Mouse (Mus musculus): ENCODE results near the gene Cyp2d22. TPM values are rescaled to one million over a fixed set of nuclear protein-coding genes. Genes with fewer than 3 reads are reported as not detected.
"Not testable (repeated sequence)": the region's sequence is repeated elsewhere in the genome, so short reads cannot be mapped to it uniquely, and the experiment has no call there.

Cyp2d22 gene
- polyA plus RNA-seq, 1 experiment from 2014 or later: 8.0 TPM

- no peak overlapping the region for H3K4me2 ChIP-seq
- 73% methylated on average over 5 of the region's 5 CpGs for WGBS (ENCODE audit: insufficient replicate concordance)
- peaks cover 6% of the 10 kb centered on the region; the same call in 1 of the 2 replicates for H3K36me3 ChIP-seq
- H3K9ac ChIP-seq: no peak overlapping the region
- peaks cover 8% of the 10 kb centered on the region; the same call in 1 of the 2 replicates for H3K4me1 ChIP-seq
- peaks cover 2% of the 10 kb centered on the region; the same call in 1 of the 2 replicates for H3K27me3 ChIP-seq (replicated peaks)
- no peaks in the 10 kb centered on the region for H3K9me3 ChIP-seq (replicated peaks)
- no peak overlapping the region for H3K27ac ChIP-seq
- H3K4me3 ChIP-seq: no peak overlapping the region
- no peak for ATAC-seq
Observed at GRCm38 (mm10) chr15:82374437-82374836, 5.6 kb downstream of the Cyp2d22 start.

DNA sequence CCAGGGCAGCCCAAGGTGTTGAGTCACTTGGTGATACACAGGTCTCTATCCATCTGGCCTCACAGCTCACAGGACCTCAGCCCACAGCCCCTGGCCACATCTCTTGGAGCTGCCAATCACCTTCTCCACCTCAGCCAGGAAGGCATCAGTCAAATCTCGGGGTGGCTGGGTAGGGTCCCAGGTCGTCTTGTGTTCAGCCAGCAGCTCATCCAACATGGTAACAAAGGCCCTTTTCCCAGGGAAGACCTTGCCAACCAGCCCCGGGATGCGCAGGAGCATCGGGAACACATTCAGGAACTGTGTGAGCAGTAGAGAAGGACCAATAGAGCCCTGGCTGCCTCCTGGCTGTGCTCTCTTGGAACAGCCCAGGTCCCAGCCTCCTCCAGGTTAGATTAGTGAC is 7.1 kb downstream of the Cyp2d22 start:
- Histone ChIP-seq H3K27me3 (replicated peaks) (no peaks in the 10 kb centered on the region; the same call in 1 of the 2 replicates), H3K36me3 (peaks cover 6% of the 10 kb centered on the region; the same call in 1 of the 2 replicates), H3K4me3 (no peak overlapping the region), H3K4me2 (no peak overlapping the region), H3K9me3 (replicated peaks) (no peaks in the 10 kb centered on the region), H3K4me1 (0 out of 2 replicates have a peak, but pooled peaks cover 4% of the 10 kb centered on the region), H3K9ac (no peak overlapping the region), H3K27ac (no peak overlapping the region)
- WGBS (ENCODE audit: insufficient replicate concordance): 63% methylated on average over 5 of the region's 5 CpGs
- no peak for ATAC-seq

GRCm38 (mm10) chr15:82372446-82372845 is 7.6 kb downstream of the Cyp2d22 start:
- H3K4me1 ChIP-seq: no peaks in the 10 kb centered on the region
- H3K27ac ChIP-seq: no peak overlapping the region
- no peak overlapping the region for H3K9ac ChIP-seq
- peaks cover 6% of the 10 kb centered on the region; the same call in 1 of the 2 replicates for H3K36me3 ChIP-seq
- no peaks in the 10 kb centered on the region; the same call in 1 of the 2 replicates for H3K27me3 ChIP-seq (replicated peaks)
- 75% methylated on average over 6 of the region's 6 CpGs for WGBS (ENCODE audit: insufficient replicate concordance)
- H3K4me2 ChIP-seq: no peak overlapping the region
- ATAC-seq: no peak
- H3K4me3 ChIP-seq: no peak overlapping the region
- no peaks in the 10 kb centered on the region for H3K9me3 ChIP-seq (replicated peaks)

- 70% methylated on average over 1 of the region's 1 CpGs for WGBS (ENCODE audit: insufficient replicate concordance)
- Histone ChIP-seq H3K36me3 (peaks cover 5% of the 10 kb centered on the region; the same call in 1 of the 2 replicates), H3K4me2 (no peak overlapping the region), H3K27me3 (replicated peaks) (no peaks in the 10 kb centered on the region), H3K9ac (no peak overlapping the region), H3K4me3 (no peak overlapping the region), H3K4me1 (no peaks in the 10 kb centered on the region), H3K27ac (no peak overlapping the region), H3K9me3 (replicated peaks) (no peaks in the 10 kb centered on the region)
- ATAC-seq: no peak
Observed at GRCm38 (mm10) chr15:82368851-82369250, 11.2 kb downstream of the Cyp2d22 start.

- H3K27me3 ChIP-seq (replicated peaks): no peaks in the 10 kb centered on the region
- no peaks in the 10 kb centered on the region for H3K36me3 ChIP-seq
- H3K4me2 ChIP-seq: no peak overlapping the region
- H3K27ac ChIP-seq: no peak overlapping the region
- no peak overlapping the region for H3K4me3 ChIP-seq
- H3K4me1 ChIP-seq: no peaks in the 10 kb centered on the region
- 68% methylated on average over 4 of the region's 4 CpGs for WGBS (ENCODE audit: insufficient replicate concordance)
- ATAC-seq: no peak
- H3K9me3 ChIP-seq (replicated peaks): no peaks in the 10 kb centered on the region
- H3K9ac ChIP-seq: no peak overlapping the region
Observed at GRCm38 (mm10) chr15:82368146-82368545, 11.9 kb downstream of the Cyp2d22 start.

GRCm38 (mm10) chr15:82364561-82364960 is 15.5 kb downstream of the Cyp2d22 start:
- not testable (repeated sequence) for H3K4me3 ChIP-seq; H3K9ac ChIP-seq; H3K27ac ChIP-seq; H3K27me3 ChIP-seq (replicated peaks); H3K9me3 ChIP-seq (replicated peaks); ATAC-seq; H3K36me3 ChIP-seq
- Histone ChIP-seq H3K4me1 (peaks cover 14% of the 10 kb centered on the region), H3K4me2 (peak overlapping the region; percentile 49)
- WGBS (ENCODE audit: insufficient replicate concordance): 9% methylated on average over 6 of the region's 9 CpGs

GRCm38 (mm10) chr15:82363801-82364200 is 16.3 kb downstream of the Cyp2d22 start:
- H3K27ac ChIP-seq; ATAC-seq; H3K9me3 ChIP-seq (replicated peaks); H3K9ac ChIP-seq; H3K36me3 ChIP-seq; H3K27me3 ChIP-seq (replicated peaks); H3K4me2 ChIP-seq; H3K4me3 ChIP-seq: not testable (repeated sequence)
- H3K4me1 ChIP-seq: peaks cover 20% of the 10 kb centered on the region
- WGBS (ENCODE audit: insufficient replicate concordance): 32% methylated on average over 11 of the region's 12 CpGs

DNA sequence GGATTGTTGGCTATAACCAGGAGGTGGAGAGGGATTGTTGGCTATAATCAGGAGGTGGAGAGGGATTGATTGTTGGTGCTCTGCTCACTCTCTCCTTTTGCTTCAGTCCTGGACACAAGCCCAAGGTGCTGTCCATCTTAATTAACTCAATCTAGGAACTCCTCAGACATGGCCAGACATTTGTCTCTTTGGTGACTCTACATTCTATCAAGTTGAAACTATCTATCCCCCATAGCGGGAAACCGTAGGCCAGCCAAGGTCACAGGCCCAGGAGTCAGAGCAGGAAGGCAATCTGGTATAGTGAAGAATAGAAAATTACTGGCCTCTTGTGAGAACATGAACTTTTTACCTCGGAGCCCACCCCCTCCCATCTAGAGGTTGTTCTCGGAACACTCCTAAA is 17.8 kb downstream of the Cyp2d22 start:
- Histone ChIP-seq H3K36me3 (no peaks in the 10 kb centered on the region), H3K4me3 (no peak overlapping the region), H3K9ac (no peak overlapping the region), H3K9me3 (replicated peaks) (no peaks in the 10 kb centered on the region), H3K27me3 (replicated peaks) (no peaks in the 10 kb centered on the region), H3K27ac (no peak overlapping the region), H3K4me1 (peaks cover 26% of the 10 kb centered on the region), H3K4me2 (no peak overlapping the region)
- 77% methylated on average over 4 of the region's 4 CpGs for WGBS (ENCODE audit: insufficient replicate concordance)
- no peak for ATAC-seq

- H3K4me3 ChIP-seq: no peak overlapping the region
- ATAC-seq: peak; percentile 54; the same call in 1 of the 2 replicates
- no peak overlapping the region for H3K9ac ChIP-seq
- 74% methylated on average over 11 of the region's 11 CpGs for WGBS (ENCODE audit: insufficient replicate concordance)
- no peaks in the 10 kb centered on the region for H3K36me3 ChIP-seq
- no peaks in the 10 kb centered on the region for H3K27me3 ChIP-seq (replicated peaks)
- peak overlapping the region; percentile 5 for H3K27ac ChIP-seq
- no peaks in the 10 kb centered on the region for H3K9me3 ChIP-seq (replicated peaks)
- no peak overlapping the region for H3K4me2 ChIP-seq
- H3K4me1 ChIP-seq: peaks cover 26% of the 10 kb centered on the region
Observed at GRCm38 (mm10) chr15:82361459-82362018, 18.5 kb downstream of the Cyp2d22 start.

DNA sequence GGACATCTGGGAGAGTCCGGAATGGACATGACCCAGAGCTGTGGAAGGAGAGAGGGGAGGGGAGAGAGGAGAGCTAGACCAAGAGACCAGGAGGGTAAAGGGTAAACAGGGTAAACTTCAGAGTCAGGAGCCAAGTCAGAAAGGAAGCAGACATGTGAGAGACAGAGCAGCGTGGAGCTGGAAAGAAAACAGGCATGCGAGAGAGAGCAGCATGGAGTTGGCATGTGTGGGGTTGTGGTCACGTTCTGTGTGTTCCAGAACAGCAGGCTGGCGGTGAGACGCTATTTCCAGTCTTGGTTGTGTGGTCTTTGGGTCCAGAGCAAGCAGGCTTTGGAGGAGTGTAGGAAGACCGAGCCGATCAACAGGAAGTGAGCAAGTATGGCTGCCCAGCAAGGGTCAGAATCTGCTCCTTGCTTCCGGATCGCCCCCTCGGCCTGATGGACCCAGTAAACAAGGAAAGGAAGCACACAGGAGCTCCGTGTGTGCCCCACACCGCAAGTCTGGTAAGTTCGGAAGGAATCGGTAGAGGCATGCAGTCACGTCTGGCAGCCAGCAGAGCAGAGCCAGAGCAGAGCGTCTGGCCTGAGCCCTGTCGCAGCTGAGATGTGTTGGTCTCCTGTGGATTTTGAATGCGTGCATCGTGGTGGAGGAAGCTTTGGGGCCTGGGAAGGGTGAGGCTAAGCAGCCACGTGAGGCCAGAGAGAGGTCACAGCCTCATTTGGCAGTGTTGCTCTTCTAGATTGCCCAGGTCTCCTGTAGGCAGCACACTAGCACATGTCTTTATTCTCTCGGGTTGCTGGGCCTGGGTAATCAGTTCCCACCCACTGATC is 21.4 kb downstream of the Cyp2d22 start:
- H3K4me1 ChIP-seq: peaks cover 35% of the 10 kb centered on the region
- no peaks in the 10 kb centered on the region for H3K36me3 ChIP-seq
- ATAC-seq: no peak
- no peak overlapping the region for H3K9ac ChIP-seq
- H3K4me2 ChIP-seq: 0 out of 2 replicates have a peak overlapping the region, but pooled peaks have one; percentile 3
- WGBS (ENCODE audit: insufficient replicate concordance): 61% methylated on average over 22 of the region's 22 CpGs
- H3K4me3 ChIP-seq: no peak overlapping the region
- peak overlapping the region; percentile 31; the same call in 1 of the 2 replicates for H3K27ac ChIP-seq
- H3K27me3 ChIP-seq (replicated peaks): no peaks in the 10 kb centered on the region
- no peaks in the 10 kb centered on the region for H3K9me3 ChIP-seq (replicated peaks)

DNA sequence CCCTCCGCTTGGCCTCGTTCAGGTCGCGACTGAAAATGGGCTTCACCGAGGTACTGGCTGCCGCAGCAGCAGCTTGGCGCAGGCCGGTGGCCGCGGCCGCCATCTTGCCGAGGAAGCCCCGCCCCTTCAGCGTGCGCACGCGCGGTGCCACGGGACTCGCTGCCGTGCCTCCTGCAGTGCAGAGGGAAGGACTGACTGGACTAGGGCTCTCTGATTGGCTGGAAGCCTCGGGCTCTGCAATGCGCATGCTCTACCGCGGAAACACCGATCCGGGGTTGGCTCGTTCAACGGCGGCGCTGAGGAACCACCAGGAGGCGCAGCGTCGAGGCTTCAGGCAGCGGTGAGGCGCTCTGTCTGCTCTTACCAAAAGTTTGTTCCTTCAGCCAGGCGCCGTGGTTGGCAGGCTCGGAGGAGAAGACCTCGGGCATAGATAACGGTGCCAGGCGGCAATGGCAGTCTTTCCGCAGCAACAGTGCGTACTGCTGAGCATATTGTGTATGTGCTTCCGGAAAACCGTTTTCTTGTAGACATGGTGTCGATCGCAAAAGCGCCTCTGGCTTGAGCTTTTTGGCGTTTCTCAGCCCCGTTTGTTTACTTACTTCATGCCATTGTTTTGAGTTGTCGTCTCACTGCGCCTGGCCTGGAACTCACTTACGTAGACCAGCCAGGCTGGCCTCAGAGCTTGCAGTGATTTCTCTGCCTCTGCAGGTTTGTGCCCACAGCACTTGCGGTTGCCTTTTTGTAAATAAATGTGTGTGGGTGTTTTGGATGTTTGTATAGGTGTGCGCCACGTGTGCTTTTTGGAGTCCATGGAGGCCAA is 25.7 kb downstream of the Cyp2d22 start, which contains the start of gene Ndufa6:
Gene Ndufa6 (minus strand): TSS at position 197 of the 820 bp plus-strand sequence.
- peak within 1 kb of the TSS; percentile 99 for H3K9ac ChIP-seq
- peak; percentile 99 for ATAC-seq
- H3K36me3 ChIP-seq: peaks cover 22% of the 10 kb centered on the region
- peak within 1 kb of the TSS; percentile 84 for H3K4me2 ChIP-seq
- H3K4me1 ChIP-seq: peaks cover 58% of the 10 kb centered on the region
- 2% methylated on average over 57 of the region's 57 CpGs for WGBS (ENCODE audit: insufficient replicate concordance)
- peak within 1 kb of the TSS; percentile 96 for H3K4me3 ChIP-seq
- H3K27me3 ChIP-seq (replicated peaks): no peaks in the 10 kb centered on the region
- H3K9me3 ChIP-seq (replicated peaks): no peaks in the 10 kb centered on the region
- peak within 1 kb of the TSS; percentile 94 for H3K27ac ChIP-seq

Measured in liver, embryonic 12.5 days (tissue).